Mouse (Mus musculus): Measurements from ENCODE around the gene Gm45711.
"Not testable (repeated sequence)": the region's sequence is repeated elsewhere in the genome, so short reads cannot be mapped to it uniquely, and the experiment has no call there.

Gene Gm45711

GRCm38 (mm10) chr8:104309441-104310155 lies at the start of gene Gm45711, which contains the start of gene Cmtm1:
Gene Gm45711 (minus strand): TSS chr8:104310081.
Gene Cmtm1 (minus strand): TSS chr8:104310145.
- not testable (repeated sequence) for DNase-seq (ENCODE audit: low spot score in 2 of 2)

GRCm38 (mm10) chr8:104358637-104359036 lies 48.8 kb upstream of the Gm45711 start:
- no peak for DNase-seq (ENCODE audit: low spot score in 2 of 2)

- no peak for DNase-seq (ENCODE audit: low spot score in 2 of 2)
Measured at GRCm38 (mm10) chr8:104354504-104354903, 44.6 kb upstream of the Gm45711 start.

- no peak for DNase-seq (ENCODE audit: low spot score in 2 of 2)
Measured at GRCm38 (mm10) chr8:104353186-104353585, 43.3 kb upstream of the Gm45711 start.

- no peak for DNase-seq (ENCODE audit: low spot score in 2 of 2)
Measured at GRCm38 (mm10) chr8:104350047-104350446, 40.2 kb upstream of the Gm45711 start.

GRCm38 (mm10) chr8:104348971-104349370 lies 39.1 kb upstream of the Gm45711 start:
- DNase-seq (ENCODE audit: low spot score in 2 of 2), result no peak

GRCm38 (mm10) chr8:104346706-104347105 lies 36.8 kb upstream of the Gm45711 start:
- no peak for DNase-seq (ENCODE audit: low spot score in 2 of 2)

- DNase-seq (ENCODE audit: low spot score in 2 of 2), result no peak
Measured at GRCm38 (mm10) chr8:104344622-104345021, 34.7 kb upstream of the Gm45711 start.

GRCm38 (mm10) chr8:104343957-104344356 lies 34.1 kb upstream of the Gm45711 start:
- DNase-seq (ENCODE audit: low spot score in 2 of 2), result peak; percentile 69 to 77

GRCm38 (mm10) chr8:104342426-104342825 lies 32.5 kb upstream of the Gm45711 start:
- no peak for DNase-seq (ENCODE audit: low spot score in 2 of 2)

- no peak for DNase-seq (ENCODE audit: low spot score in 2 of 2)
Measured at GRCm38 (mm10) chr8:104341678-104342077, 31.8 kb upstream of the Gm45711 start.

GRCm38 (mm10) chr8:104341106-104341561 lies 31.3 kb upstream of the Gm45711 start:
- DNase-seq (ENCODE audit: low spot score in 2 of 2), result no peak

GRCm38 (mm10) chr8:104340233-104341105 lies 30.6 kb upstream of the Gm45711 start:
- DNase-seq (ENCODE audit: low spot score in 2 of 2), result peak; percentile 68 to 81

GRCm38 (mm10) chr8:104339983-104340232 lies 30.0 kb upstream of the Gm45711 start:
- DNase-seq (ENCODE audit: low spot score in 2 of 2), result no peak

GRCm38 (mm10) chr8:104339229-104339982 lies 29.5 kb upstream of the Gm45711 start, which contains the start of gene Cmtm3:
Gene Cmtm3 (plus strand): TSS chr8:104339410.
- DNase-seq (ENCODE audit: low spot score in 2 of 2), result no peak

GRCm38 (mm10) chr8:104337890-104338289 lies 28.0 kb upstream of the Gm45711 start:
- DNase-seq (ENCODE audit: low spot score in 2 of 2), result peak in 1 of 2 experiments; percentile 15

- DNase-seq (ENCODE audit: low spot score in 2 of 2), result no peak
Measured at GRCm38 (mm10) chr8:104336806-104337205, 26.9 kb upstream of the Gm45711 start.

GRCm38 (mm10) chr8:104334196-104334595 lies 24.3 kb upstream of the Gm45711 start:
- no peak for DNase-seq (ENCODE audit: low spot score in 2 of 2)

GRCm38 (mm10) chr8:104333786-104334185 lies 23.9 kb upstream of the Gm45711 start:
- no peak for DNase-seq (ENCODE audit: low spot score in 2 of 2)

- DNase-seq (ENCODE audit: low spot score in 2 of 2), result no peak
Measured at GRCm38 (mm10) chr8:104332665-104333631, 23.1 kb upstream of the Gm45711 start.

GRCm38 (mm10) chr8:104321930-104322329 lies 12.0 kb upstream of the Gm45711 start, which contains the start of gene Cmtm2b:
Gene Cmtm2b (plus strand): TSS chr8:104322230.
- not testable (repeated sequence) for DNase-seq (ENCODE audit: low spot score in 2 of 2)
